Mouse (Mus musculus): ENCODE measurements at regions not wholly inside any gene's neighbourhood (a gene's known extent, or its start where the extent isn't known, plus 50 kb on each side); places are given as distances from the start of the nearest gene placed in this dataset.

GRCm38 (mm10) chr7:75400471-75400870 is 54.9 kb upstream of the Akap13 start:
- no peak for DNase-seq

GRCm38 (mm10) chr7:75404955-75405354 is 50.4 kb upstream of the Akap13 start:
- DNase-seq = no peak

Measured in gastrocnemius, postnatal 10 days (tissue).